Mouse (Mus musculus): ENCODE measurements at regions not wholly inside any gene's neighbourhood (a gene's known extent, or its start where the extent isn't known, plus 50 kb on each side); places are given as distances from the start of the nearest gene placed in this dataset.

- H3ac ChIP-seq (ENCODE audit: control insufficient read depth, insufficient read length, low read depth) = no peak overlapping the region
- no peaks in the 10 kb centered on the region for H3K79me2 ChIP-seq (ENCODE audit: control insufficient read depth, insufficient read depth)
- TF ChIP-seq CEBPB (IDR thresholded peaks at IDR 0.05; ENCODE audit: low read depth) (no peak), USF1 (IDR thresholded peaks at IDR 0.05; ENCODE audit: low read depth) (no peak), FOSL1 (IDR thresholded peaks at IDR 0.05; ENCODE audit: insufficient read depth, low read length, poor library complexity, severe bottlenecking) (no peak), MYOG (IDR thresholded peaks at IDR 0.05; ENCODE audit: control insufficient read depth, extremely low read depth, insufficient read length) (no peak), CTCF (IDR thresholded peaks at IDR 0.05; ENCODE audit: control insufficient read depth, insufficient read depth, insufficient read length) (no peak), MAX (IDR thresholded peaks at IDR 0.05) (no peak), MYOD1 (IDR thresholded peaks at IDR 0.05; ENCODE audit: control insufficient read depth, insufficient read length, low read depth) (no peak)
- no peaks in the 10 kb centered on the region for H3K36me3 ChIP-seq (ENCODE audit: control insufficient read depth, insufficient read depth)
- no peaks in the 10 kb centered on the region for H3K79me3 ChIP-seq (ENCODE audit: low read depth)
- peaks cover 57% of the 10 kb centered on the region for H3K27me3 ChIP-seq (ENCODE audit: control insufficient read depth, insufficient read depth, insufficient read length)
- no peak overlapping the region for H3K4me3 ChIP-seq (ENCODE audit: insufficient read depth, poor library complexity, severe bottlenecking)
These were observed 67.6 kb downstream of the Uncx start for GRCm38 (mm10) chr5:139610610-139611520.

- Histone ChIP-seq H3K79me3 (ENCODE audit: low read depth) (no peaks in the 10 kb centered on the region), H3ac (ENCODE audit: control insufficient read depth, insufficient read length, low read depth) (no peak overlapping the region), H3K4me3 (ENCODE audit: insufficient read depth, poor library complexity, severe bottlenecking) (no peak overlapping the region), H3K27me3 (ENCODE audit: control insufficient read depth, insufficient read depth, insufficient read length) (peaks cover 57% of the 10 kb centered on the region), H3K36me3 (ENCODE audit: control insufficient read depth, insufficient read depth) (no peaks in the 10 kb centered on the region), H3K79me2 (ENCODE audit: control insufficient read depth, insufficient read depth) (no peaks in the 10 kb centered on the region)
- no peak for TF ChIP-seq MAX (IDR thresholded peaks at IDR 0.05)
- TF ChIP-seq MYOG (IDR thresholded peaks at IDR 0.05; ENCODE audit: control insufficient read depth, extremely low read depth, insufficient read length) = no peak
- no peak for TF ChIP-seq CTCF (IDR thresholded peaks at IDR 0.05; ENCODE audit: control insufficient read depth, insufficient read depth, insufficient read length)
- TF ChIP-seq MYOD1 (IDR thresholded peaks at IDR 0.05; ENCODE audit: control insufficient read depth, insufficient read length, low read depth) = no peak
- TF ChIP-seq USF1 (IDR thresholded peaks at IDR 0.05; ENCODE audit: low read depth) = no peak
- TF ChIP-seq CEBPB (IDR thresholded peaks at IDR 0.05; ENCODE audit: low read depth) = no peak
- TF ChIP-seq FOSL1 (IDR thresholded peaks at IDR 0.05; ENCODE audit: insufficient read depth, low read length, poor library complexity, severe bottlenecking) = no peak
These were observed 68.9 kb downstream of the Uncx start for GRCm38 (mm10) chr5:139612224-139612623.

GRCm38 (mm10) chr5:139612676-139613075 lies 69.4 kb downstream of the Uncx start:
- Histone ChIP-seq H3K36me3 (ENCODE audit: control insufficient read depth, insufficient read depth) (no peaks in the 10 kb centered on the region), H3K79me3 (ENCODE audit: low read depth) (no peaks in the 10 kb centered on the region), H3K27me3 (ENCODE audit: control insufficient read depth, insufficient read depth, insufficient read length) (peaks cover 55% of the 10 kb centered on the region), H3K79me2 (ENCODE audit: control insufficient read depth, insufficient read depth) (no peaks in the 10 kb centered on the region), H3K4me3 (ENCODE audit: insufficient read depth, poor library complexity, severe bottlenecking) (no peak overlapping the region), H3ac (ENCODE audit: control insufficient read depth, insufficient read length, low read depth) (no peak overlapping the region)
- TF ChIP-seq FOSL1 (IDR thresholded peaks at IDR 0.05; ENCODE audit: insufficient read depth, low read length, poor library complexity, severe bottlenecking) = no peak

GRCm38 (mm10) chr5:139613601-139614000 lies 70.3 kb downstream of the Uncx start:
- no peak overlapping the region for H3ac ChIP-seq (ENCODE audit: control insufficient read depth, insufficient read length, low read depth)
- H3K79me2 ChIP-seq (ENCODE audit: control insufficient read depth, insufficient read depth) = no peaks in the 10 kb centered on the region
- no peaks in the 10 kb centered on the region for H3K79me3 ChIP-seq (ENCODE audit: low read depth)
- H3K36me3 ChIP-seq (ENCODE audit: control insufficient read depth, insufficient read depth) = no peaks in the 10 kb centered on the region
- peaks cover 55% of the 10 kb centered on the region for H3K27me3 ChIP-seq (ENCODE audit: control insufficient read depth, insufficient read depth, insufficient read length)
- no peak for TF ChIP-seq MYOD1 (IDR thresholded peaks at IDR 0.05; ENCODE audit: control insufficient read depth, insufficient read length, low read depth)
- TF ChIP-seq CEBPB (IDR thresholded peaks at IDR 0.05; ENCODE audit: low read depth) = no peak
- TF ChIP-seq FOSL1 (IDR thresholded peaks at IDR 0.05; ENCODE audit: insufficient read depth, low read length, poor library complexity, severe bottlenecking) = no peak
- TF ChIP-seq MYOG (IDR thresholded peaks at IDR 0.05; ENCODE audit: control insufficient read depth, extremely low read depth, insufficient read length) = no peak
- no peak for TF ChIP-seq CTCF (IDR thresholded peaks at IDR 0.05; ENCODE audit: control insufficient read depth, insufficient read depth, insufficient read length)
- no peak for TF ChIP-seq MAX (IDR thresholded peaks at IDR 0.05)
- TF ChIP-seq USF1 (IDR thresholded peaks at IDR 0.05; ENCODE audit: low read depth) = no peak
- no peak overlapping the region for H3K4me3 ChIP-seq (ENCODE audit: insufficient read depth, poor library complexity, severe bottlenecking)

GRCm38 (mm10) chr5:139619301-139620161 lies 76.2 kb downstream of the Uncx start:
- Histone ChIP-seq H3K79me2 (ENCODE audit: control insufficient read depth, insufficient read depth) (no peaks in the 10 kb centered on the region), H3K27me3 (ENCODE audit: control insufficient read depth, insufficient read depth, insufficient read length) (peaks cover 18% of the 10 kb centered on the region), H3K36me3 (ENCODE audit: control insufficient read depth, insufficient read depth) (no peaks in the 10 kb centered on the region), H3ac (ENCODE audit: control insufficient read depth, insufficient read length, low read depth) (no peak overlapping the region), H3K4me3 (ENCODE audit: insufficient read depth, poor library complexity, severe bottlenecking) (no peak overlapping the region), H3K79me3 (ENCODE audit: low read depth) (no peaks in the 10 kb centered on the region)
- TF ChIP-seq USF1 (IDR thresholded peaks at IDR 0.05; ENCODE audit: low read depth) (no peak), MYOD1 (IDR thresholded peaks at IDR 0.05; ENCODE audit: control insufficient read depth, insufficient read length, low read depth) (no peak), FOSL1 (IDR thresholded peaks at IDR 0.05; ENCODE audit: insufficient read depth, low read length, poor library complexity, severe bottlenecking) (no peak), MAX (IDR thresholded peaks at IDR 0.05) (no peak), MYOG (IDR thresholded peaks at IDR 0.05; ENCODE audit: control insufficient read depth, extremely low read depth, insufficient read length) (no peak), CTCF (IDR thresholded peaks at IDR 0.05; ENCODE audit: control insufficient read depth, insufficient read depth, insufficient read length) (no peak), CEBPB (IDR thresholded peaks at IDR 0.05; ENCODE audit: low read depth) (no peak)
